Mouse (Mus musculus) brown adipose tissue, adult 24 weeks (tissue): ENCODE results near the gene Lhx9. TPM values are rescaled to one million over a fixed set of nuclear protein-coding genes. Genes with fewer than 3 reads are reported as not detected.

Experiments used
- H3K27ac ChIP-seq: fragments of 200-500 bp; replicated peaks from 2 replicates; pipeline ENCODE4 v1.5.1; 2012; ENCODE audit warnings: low read depth, mild to moderate bottlenecking, low read length
- H3K4me1 ChIP-seq: fragments of 200-500 bp; 2 replicates; pipeline ENCODE4 v1.6.1; 2012; ENCODE audit warnings: low read length, mixed read lengths; ENCODE audit not compliant: control insufficient read depth, insufficient read depth, insufficient read length
- H3K4me3 ChIP-seq: fragments of 200-500 bp; 2 replicates; pipeline ENCODE4 v1.5.1; 2012; ENCODE audit warnings: low read depth, mild to moderate bottlenecking, low read length, moderate library complexity; ENCODE audit not compliant: insufficient read depth
- polyA plus RNA-seq: library from polyadenylated mRNA; stranded (reverse); fragments of >200 nt; gene quantifications from 2 replicates; pipeline ENCODE4 v1.2.4, GENCODE M21; 2012; ENCODE audit not compliant: missing spikeins, insufficient read depth, insufficient read length

Lhx9 gene
- polyA plus RNA-seq, 1 experiment, result not detected

DNA sequence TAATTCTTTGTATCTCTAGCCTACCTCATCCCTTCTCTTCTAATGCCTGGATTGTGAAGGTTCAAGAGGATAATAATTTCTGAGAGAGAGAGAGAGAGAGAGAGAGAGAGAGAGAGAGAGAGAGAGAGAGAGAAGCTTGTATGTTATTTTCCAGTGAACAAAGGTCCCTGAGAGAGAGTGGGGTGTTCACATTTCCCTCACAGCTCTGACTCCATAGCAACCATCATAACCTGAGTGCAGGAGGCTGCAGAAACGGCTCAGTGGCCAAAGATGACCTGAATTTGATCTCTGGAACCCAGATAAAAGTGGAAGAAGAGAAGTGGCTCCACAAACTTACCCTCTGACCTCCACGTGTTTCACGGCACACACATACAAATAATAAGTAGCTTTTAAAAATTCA is 46.6 kb downstream of the Lhx9 start:
- Histone ChIP-seq H3K4me3 (no peak overlapping the region), H3K27ac (no peak overlapping the region), H3K4me1 (no peaks in the 10 kb centered on the region)

DNA sequence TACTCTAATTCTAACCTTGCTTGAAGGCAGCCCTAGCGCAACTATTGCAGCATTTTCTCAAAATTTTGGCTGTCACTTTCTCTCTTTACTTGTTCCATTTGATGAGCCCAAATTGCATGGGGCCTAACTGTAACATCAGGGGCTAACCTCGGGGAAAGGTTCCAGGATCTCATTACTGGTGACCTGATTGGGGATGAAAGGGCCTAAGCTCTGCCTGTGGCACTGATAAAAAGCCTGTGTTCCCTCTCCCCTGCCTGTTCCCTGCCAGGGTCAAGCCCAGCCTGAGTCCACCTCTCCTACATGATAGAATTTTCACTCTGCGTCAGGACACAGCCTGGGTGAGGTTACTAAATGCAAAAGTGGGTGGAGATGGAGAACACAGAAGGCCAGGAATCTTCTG is 47.1 kb downstream of the Lhx9 start:
- Histone ChIP-seq H3K4me1 (no peaks in the 10 kb centered on the region), H3K27ac (no peak overlapping the region)

DNA sequence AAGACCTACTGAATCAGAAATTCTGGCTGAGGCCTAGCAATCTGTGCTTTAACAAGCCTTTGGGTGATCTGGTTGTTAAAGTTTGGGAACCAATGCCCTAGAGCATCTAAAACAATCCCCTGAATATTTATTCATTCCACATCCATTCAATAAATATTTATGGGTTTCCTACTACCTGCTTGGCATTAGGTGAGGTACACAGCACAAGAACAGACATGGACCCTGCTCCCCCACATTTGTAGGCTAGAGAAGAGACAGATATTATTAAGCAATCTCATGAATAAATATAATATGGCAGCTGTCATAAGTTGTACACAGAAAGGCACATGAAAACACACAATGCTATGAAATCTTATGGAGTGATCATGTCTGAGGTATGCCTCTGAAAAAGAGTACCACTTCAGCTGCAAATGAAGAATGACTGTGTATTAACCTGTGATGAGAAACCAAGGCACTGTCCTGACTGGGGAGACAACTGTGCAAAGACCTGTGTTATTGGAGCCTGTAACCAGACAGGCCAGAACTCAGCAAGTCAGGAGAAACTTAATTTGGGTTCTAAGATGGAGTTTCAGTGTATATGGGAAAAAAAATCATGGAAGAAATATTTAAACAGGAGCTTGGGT is 48.6 kb downstream of the Lhx9 start:
- Histone ChIP-seq H3K27ac (no peak overlapping the region), H3K4me1 (no peaks in the 10 kb centered on the region)

More for the DNA sequence above, 47.1 kb downstream of the Lhx9 start:
- H3K4me3 ChIP-seq, result no peak overlapping the region

DNA sequence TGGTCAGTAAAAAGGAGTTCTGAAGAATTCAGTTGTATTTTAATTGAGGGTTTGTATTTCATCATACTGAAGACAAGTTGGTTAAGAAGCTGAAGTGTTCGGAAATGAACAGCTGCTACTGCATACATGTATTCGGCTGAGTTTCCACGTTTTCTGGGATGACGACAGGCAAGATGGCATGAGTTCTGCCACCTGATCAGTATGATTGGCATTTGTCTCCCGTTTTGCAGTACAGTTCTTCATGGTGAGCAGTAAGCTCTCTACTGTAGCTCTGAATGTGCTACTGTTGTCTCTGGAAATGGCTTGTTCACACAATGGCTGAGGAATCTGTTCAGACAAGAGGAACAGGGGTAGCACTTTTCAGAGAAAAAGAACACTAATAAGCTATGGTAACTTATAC is 50.3 kb downstream of the Lhx9 start:
- Histone ChIP-seq H3K4me1 (no peaks in the 10 kb centered on the region), H3K4me3 (no peak overlapping the region), H3K27ac (no peak overlapping the region)

More for the DNA sequence above, 48.6 kb downstream of the Lhx9 start:
- H3K4me3 ChIP-seq, result no peak overlapping the region

DNA sequence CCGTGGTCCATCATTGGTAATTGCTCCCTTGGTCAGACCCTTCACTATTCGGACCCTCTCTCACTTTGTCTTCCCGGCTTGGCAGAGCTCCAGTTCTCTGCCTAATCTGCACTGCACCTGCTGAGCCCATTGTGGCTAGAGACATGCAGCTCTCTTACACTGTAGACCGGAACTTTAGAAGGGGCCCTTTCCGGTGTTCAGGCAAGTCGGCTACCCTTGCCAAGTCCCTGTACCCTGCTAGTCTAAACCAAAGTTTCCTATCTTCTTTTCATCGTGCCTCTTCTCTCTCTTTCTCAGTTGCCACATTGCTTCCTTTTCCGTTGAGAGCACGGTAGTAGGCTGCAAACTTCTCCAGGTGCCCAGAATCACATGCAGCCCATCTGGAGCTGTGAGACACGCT is 62.5 kb downstream of the Lhx9 start:
- Histone ChIP-seq H3K4me3 (no peak overlapping the region), H3K27ac (no peak overlapping the region)

DNA sequence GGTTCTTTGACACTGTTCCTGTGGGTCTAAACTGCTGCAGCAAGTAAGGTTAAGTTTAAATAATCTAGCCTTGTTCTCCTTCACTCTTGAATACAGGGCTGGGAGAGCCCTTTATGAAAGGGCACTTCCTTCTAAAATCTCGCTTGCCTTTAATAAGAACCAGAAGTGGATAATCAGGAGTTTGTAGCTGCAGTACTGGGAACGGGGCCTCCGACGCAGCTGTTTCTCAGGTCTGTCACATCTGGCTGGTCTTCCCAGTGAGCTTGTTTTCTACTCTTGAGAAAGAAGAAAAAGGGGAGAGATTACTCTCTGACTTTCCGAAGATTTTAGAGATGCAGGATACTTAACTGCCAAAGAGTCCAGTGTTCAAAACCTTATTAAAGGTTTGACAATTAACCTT is 64.4 kb downstream of the Lhx9 start:
- Histone ChIP-seq H3K4me1 (no peaks in the 10 kb centered on the region), H3K27ac (no peak overlapping the region), H3K4me3 (no peak overlapping the region)

More for the DNA sequence above, 62.5 kb downstream of the Lhx9 start:
- no peaks in the 10 kb centered on the region for H3K4me1 ChIP-seq

Other genes starting within 250 kb of the Lhx9 start
- gene Nek7, start 228.4 kb downstream of the Lhx9 start, polyA plus RNA-seq, result 43.8 and 49.9 TPM in 2 replicates
- 18.4 and 24.5 TPM in 2 replicates for gene 2310009B15Rik, start 8.3 kb upstream of the Lhx9 start, polyA plus RNA-seq
- 2.8 and 4.2 TPM in 2 replicates for gene Dennd1b, start 114.9 kb upstream of the Lhx9 start, polyA plus RNA-seq